Mouse (Mus musculus) T-cell, adult 2 months (primary cell): ENCODE results near the gene Hist1h2ak.
"Not testable (repeated sequence)": the region's sequence is repeated elsewhere in the genome, so short reads cannot be mapped to it uniquely, and the experiment has no call there.

Experiments
- DNase-seq: peaks from one replicate; pipeline ENCODE4 v3.0.0; 2022; ENCODE audit warnings: low spot score

The Hist1h2ak gene

GRCm38 (mm10) chr13:21721107-21721756, 32.4 kb downstream of the Hist1h2ak start:
- not testable (repeated sequence) for DNase-seq

- no peak for DNase-seq
Observed at GRCm38 (mm10) chr13:21718381-21719080, 35.1 kb downstream of the Hist1h2ak start.

GRCm38 (mm10) chr13:21717397-21718357, 36.0 kb downstream of the Hist1h2ak start, which contains the start of gene Hist1h3h:
TSS of gene Hist1h3h (plus strand) at chr13:21717659.
- DNase-seq = peak; percentile 79

- DNase-seq = not testable (repeated sequence)
Observed at GRCm38 (mm10) chr13:21716540-21717391, 36.9 kb downstream of the Hist1h2ak start.

GRCm38 (mm10) chr13:21715864-21716539, 37.6 kb downstream of the Hist1h2ak start, which contains the start of the genes Hist1h2bl and Hist1h2ai:
TSS of gene Hist1h2bl (minus strand) at chr13:21716143.
TSS of gene Hist1h2ai (plus strand) at chr13:21716422.
- peak; percentile 78 for DNase-seq

- no peak for DNase-seq
Observed at GRCm38 (mm10) chr13:21715131-21715863, 38.3 kb downstream of the Hist1h2ak start.

GRCm38 (mm10) chr13:21714725-21715124, 38.9 kb downstream of the Hist1h2ak start:
- peak; percentile 67 for DNase-seq

GRCm38 (mm10) chr13:21711698-21712097, 41.9 kb downstream of the Hist1h2ak start:
- no peak for DNase-seq

GRCm38 (mm10) chr13:21710821-21711525, 42.7 kb downstream of the Hist1h2ak start:
- peak; percentile 88 for DNase-seq

GRCm38 (mm10) chr13:21710031-21710711, 43.5 kb downstream of the Hist1h2ak start:
- peak; percentile 85 for DNase-seq

- no peak for DNase-seq
Observed at GRCm38 (mm10) chr13:21706669-21707068, 47.0 kb downstream of the Hist1h2ak start.
